Mouse (Mus musculus): ENCODE results near the gene Nosip.

DNA sequence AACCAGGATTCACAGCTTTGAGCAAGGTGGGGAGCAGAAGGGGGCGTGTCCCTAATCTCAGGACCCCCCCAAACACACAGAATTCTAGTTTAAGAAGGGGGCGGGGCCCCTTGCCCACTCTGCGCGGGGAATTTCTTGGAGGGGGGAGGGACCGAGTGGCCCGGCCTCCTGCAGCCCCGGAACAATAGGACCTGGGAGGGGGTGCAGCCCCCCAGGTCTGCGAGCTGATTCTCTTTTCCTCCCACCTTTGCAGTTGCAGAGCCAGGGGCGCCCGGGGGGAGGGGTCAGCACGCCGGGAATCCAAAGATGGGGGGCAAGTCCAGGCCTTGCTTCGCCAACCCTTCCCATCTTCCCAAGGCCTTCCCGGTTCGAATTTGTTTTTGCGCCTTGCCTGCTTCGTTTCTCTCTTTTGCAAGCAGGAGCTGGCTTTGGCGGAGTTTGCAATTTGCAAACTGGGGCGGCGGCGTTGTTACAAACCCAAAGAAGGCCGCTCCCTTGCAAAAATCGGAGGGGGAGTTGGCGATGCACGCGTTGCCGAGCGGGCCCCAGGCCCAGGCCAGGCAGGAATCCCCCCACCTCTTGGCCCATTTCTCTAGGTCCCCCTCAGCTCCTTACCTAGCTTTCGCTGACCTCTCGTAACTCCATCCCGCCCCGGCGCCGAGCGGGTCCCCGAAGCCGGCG is 9.9 kb upstream of the Nosip start:
- TF ChIP-seq EP300 (IDR thresholded peaks at IDR 0.05; ENCODE audit: low read depth) (no peak), CTCF (IDR thresholded peaks at IDR 0.05; ENCODE audit: low read depth) (no peak)

Measured in liver, embryonic 14.5 days (tissue).